Mouse (Mus musculus) embryonic facial prominence, embryonic 10.5 days (tissue): Measurements from ENCODE around the gene Elp6. TPM values are rescaled to one million over a fixed set of nuclear protein-coding genes. Genes with fewer than 3 reads are reported as not detected.

Source experiments
- microRNA-seq: library from miRNA; unstranded; fragments of <30 nt; microRNA quantifications from one replicate; pipeline ENCODE4, GENCODE M21; 2017
- polyA plus RNA-seq: library from polyadenylated mRNA; unstranded; fragments of >200 nt; fragmentation: Nextera tagmentation; extraction: Ambion mirVana; gene quantifications from 2 replicates; pipeline ENCODE4 v1.2.1, GENCODE M21; 2016

The Elp6 gene
- polyA plus RNA-seq, 1 experiment from 2014 or later = 45.6 TPM

Small RNA genes lying within 50 kb of the gene (microRNA-seq; reads per million reads assigned to microRNA genes)
- 282 reads per million, percentile 62 among the genes with 10 or more reads in this experiment for gene Mir6236

Other genes with a start within 250 kb of the Elp6 start
- 213 and 222 TPM in 2 replicates for gene Smarcc1, start 187.5 kb upstream of the Elp6 start, polyA plus RNA-seq
- 189 and 200 TPM in 2 replicates for gene Dhx30, start 187.3 kb upstream of the Elp6 start, polyA plus RNA-seq
- 2.1 and 2.3 TPM in 2 replicates for gene Cspg5, start 61.4 kb upstream of the Elp6 start, polyA plus RNA-seq
- gene Scap, start 28.1 kb downstream of the Elp6 start, polyA plus RNA-seq = 38.5 and 40.3 TPM in 2 replicates
- 15.1 and 15.5 TPM in 2 replicates for gene Ptpn23, start 103.0 kb downstream of the Elp6 start, polyA plus RNA-seq
- gene Ngp, start 114.6 kb downstream of the Elp6 start, polyA plus RNA-seq = not detected in 2 replicates
- gene Klhl18, start 171.5 kb downstream of the Elp6 start, polyA plus RNA-seq = 10.6 and 10.7 TPM in 2 replicates
- gene Kif9, start 171.8 kb downstream of the Elp6 start, polyA plus RNA-seq = 1.1 and 1.3 TPM in 2 replicates
- 36.7 and 37.4 TPM in 2 replicates for gene Setd2, start 227.4 kb downstream of the Elp6 start, polyA plus RNA-seq